Mouse (Mus musculus) cerebellum, postnatal 36 days (tissue): Measurements from ENCODE around the gene Btbd35f30.
"Not testable (repeated sequence)": the region's sequence is repeated elsewhere in the genome, so short reads cannot be mapped to it uniquely, and the experiment has no call there.

Experiments
- DNase-seq, 2 experiments: peaks; one replicate each; pipeline ENCODE4 v3.0.0; 2021 to 2022; ENCODE audit warnings: mixed read lengths in 2 of 2

Gene Btbd35f30

GRCm38 (mm10) chrX:32894325-32894724, at the start of gene Btbd35f30:
Gene Btbd35f30 (plus strand): TSS chrX:32894625.
- DNase-seq = not testable (repeated sequence)

- not testable (repeated sequence) for DNase-seq
Observed at GRCm38 (mm10) chrX:32941468-32941867, 47.0 kb downstream of the Btbd35f30 start, which contains the start of gene Gm21789. Gene Gm21789 (plus strand): TSS chrX:32941768.
